Mouse (Mus musculus) neural tube, embryonic 14.5 days (tissue): ENCODE data around the gene G6pdx. TPM values are rescaled to one million over a fixed set of nuclear protein-coding genes. Genes with fewer than 3 reads are reported as not detected.

Experiments used
- ATAC-seq: fragments of 200-750 bp; cut with Nextera tagmentation; 2 replicates; pipeline ENCODE4 v1.8.0; 2017; ENCODE audit warnings: low read depth, mild to moderate bottlenecking, moderate TSS enrichment, moderate library complexity
- H3K27ac ChIP-seq: fragments of 300-500 bp; sonication (generic); 2 replicates; pipeline ENCODE4 v1.5.1; 2014; ENCODE audit warnings: low read depth, mild to moderate bottlenecking, control low read depth, low read length, moderate library complexity, mixed read lengths
- H3K27me3 ChIP-seq: fragments of 300-500 bp; sonication (generic); 2 replicates; pipeline ENCODE4 v1.6.1; 2014; ENCODE audit warnings: low read length; ENCODE audit not compliant: control insufficient read depth, insufficient read depth
- H3K36me3 ChIP-seq: fragments of 300-500 bp; sonication (generic); 2 replicates; pipeline ENCODE4 v1.6.1; 2014; ENCODE audit warnings: low read length, mixed read lengths; ENCODE audit not compliant: control insufficient read depth, insufficient read depth
- H3K4me1 ChIP-seq: fragments of 300-500 bp; sonication (generic); 2 replicates; pipeline ENCODE4 v1.6.1; 2014; ENCODE audit warnings: low read length; ENCODE audit not compliant: control insufficient read depth, insufficient read depth
- H3K4me2 ChIP-seq: fragments of 300-500 bp; sonication (generic); 2 replicates; pipeline ENCODE4 v1.6.1; 2014; ENCODE audit warnings: mild to moderate bottlenecking, low read depth, low read length, control low read depth
- H3K4me3 ChIP-seq: fragments of 300-500 bp; sonication (generic); 2 replicates; pipeline ENCODE4 v1.5.1; 2014; ENCODE audit warnings: low read depth, low read length, control low read depth, mixed read lengths
- H3K9ac ChIP-seq: fragments of 300-500 bp; sonication (generic); replicated peaks from 2 replicates; pipeline ENCODE4 v1.6.1; 2014; ENCODE audit warnings: low read depth, mild to moderate bottlenecking, control low read depth, low read length, mixed read lengths
- H3K9me3 ChIP-seq: fragments of 300-500 bp; sonication (generic); 2 replicates; pipeline ENCODE4 v1.6.1; 2016; ENCODE audit warnings: low read length; ENCODE audit not compliant: control insufficient read depth
- WGBS: fragments of 180-500 bp; shearing (Covaris S2); extraction: QIAGEN DNeasy Blood & Tissue Kit; methylation state at CpG from one replicate; pipeline ENCODE4 v1.1.7; 2014; 5-methylcytosine and 5-hydroxymethylcytosine counted together
- polyA plus RNA-seq: library from polyadenylated mRNA; unstranded; fragments of >200 nt; fragmentation: Nextera tagmentation; extraction: Ambion mirVana; gene quantifications from 2 replicates; pipeline ENCODE4 v1.2.1, GENCODE M21; 2014

Gene G6pdx
- polyA plus RNA-seq, 1 experiment from 2014 or later, result 57.2 TPM

- H3K36me3 ChIP-seq, result no peaks in the 10 kb centered on the region
- 9% methylated on average over 43 of the region's 49 CpGs for WGBS
- peak overlapping the region; percentile 39 for H3K4me3 ChIP-seq
- H3K4me1 ChIP-seq, result 0 out of 2 replicates have a peak, but pooled peaks cover 5% of the 10 kb centered on the region
- no peaks in the 10 kb centered on the region for H3K9me3 ChIP-seq
- peak overlapping the region; percentile 55 for H3K9ac ChIP-seq
- peak overlapping the region; percentile 59 for H3K4me2 ChIP-seq
- H3K27ac ChIP-seq, result peak overlapping the region; percentile 71
- H3K27me3 ChIP-seq, result no peaks in the 10 kb centered on the region
- ATAC-seq, result peak; percentile 85
Measured at GRCm38 (mm10) chrX:74368209-74368909, 60.6 kb downstream of the G6pdx start.

GRCm38 (mm10) chrX:74367512-74367911 lies 61.5 kb downstream of the G6pdx start:
- peak overlapping the region; percentile 39 for H3K4me3 ChIP-seq
- H3K36me3 ChIP-seq, result no peaks in the 10 kb centered on the region
- H3K9me3 ChIP-seq, result no peaks in the 10 kb centered on the region
- H3K4me1 ChIP-seq, result 0 out of 2 replicates have a peak, but pooled peaks cover 2% of the 10 kb centered on the region
- H3K27me3 ChIP-seq, result no peaks in the 10 kb centered on the region
- 66% methylated on average over 10 of the region's 10 CpGs for WGBS
- peak overlapping the region; percentile 55 for H3K9ac ChIP-seq
- H3K27ac ChIP-seq, result no peak overlapping the region; the same call in 1 of the 2 replicates
- no peak for ATAC-seq
- peak overlapping the region; percentile 59 for H3K4me2 ChIP-seq

Other genes starting within 250 kb of the G6pdx start
- 63.0 and 121 TPM in 2 replicates for gene Flna, start 179.4 kb downstream of the G6pdx start, polyA plus RNA-seq
- gene Emd, start 174.5 kb downstream of the G6pdx start, polyA plus RNA-seq, result 12.6 and 17.0 TPM in 2 replicates
- gene Rpl10, start 158.4 kb downstream of the G6pdx start, polyA plus RNA-seq, result 476 and 568 TPM in 2 replicates
- 62.0 and 65.8 TPM in 2 replicates for gene Taz, start 147.3 kb downstream of the G6pdx start, polyA plus RNA-seq
- gene Dnase1l1, start 146.9 kb downstream of the G6pdx start, polyA plus RNA-seq, result 3.7 and 4.1 TPM in 2 replicates
- gene Atp6ap1, start 132.1 kb downstream of the G6pdx start, polyA plus RNA-seq, result 213 and 279 TPM in 2 replicates
- gene Gdi1, start 124.2 kb downstream of the G6pdx start, polyA plus RNA-seq, result 761 and 960 TPM in 2 replicates
- 50.4 and 52.5 TPM in 2 replicates for gene Fam50a, start 116.2 kb downstream of the G6pdx start, polyA plus RNA-seq
- 42.5 and 47.1 TPM in 2 replicates for gene Plxna3, start 100.1 kb downstream of the G6pdx start, polyA plus RNA-seq
- gene Lage3, start 75.6 kb downstream of the G6pdx start, polyA plus RNA-seq, result 71.5 and 73.3 TPM in 2 replicates
- gene Ubl4a, start 56.0 kb downstream of the G6pdx start, polyA plus RNA-seq, result 70.3 and 73.7 TPM in 2 replicates
- 6.9 and 7.8 TPM in 2 replicates for gene Slc10a3, start 55.8 kb downstream of the G6pdx start, polyA plus RNA-seq
- gene Fam3a, start 35.9 kb downstream of the G6pdx start, polyA plus RNA-seq, result 36.4 and 37.1 TPM in 2 replicates
- 18.3 and 19.2 TPM in 2 replicates for gene Ikbkg, start 35.9 kb downstream of the G6pdx start, polyA plus RNA-seq
- gene Gm6880, start 52.2 kb upstream of the G6pdx start, polyA plus RNA-seq, result not detected in 2 replicates
- not detected in 2 replicates for gene Olfr1326-ps1, start 145.7 kb upstream of the G6pdx start, polyA plus RNA-seq
- gene Olfr1325, start 163.5 kb upstream of the G6pdx start, polyA plus RNA-seq, result not detected in 2 replicates
- gene Gm5640, start 216.4 kb upstream of the G6pdx start, polyA plus RNA-seq, result 0.13 TPM in 1 of 2 replicates, not detected in the other